In the genomic region with DNA sequence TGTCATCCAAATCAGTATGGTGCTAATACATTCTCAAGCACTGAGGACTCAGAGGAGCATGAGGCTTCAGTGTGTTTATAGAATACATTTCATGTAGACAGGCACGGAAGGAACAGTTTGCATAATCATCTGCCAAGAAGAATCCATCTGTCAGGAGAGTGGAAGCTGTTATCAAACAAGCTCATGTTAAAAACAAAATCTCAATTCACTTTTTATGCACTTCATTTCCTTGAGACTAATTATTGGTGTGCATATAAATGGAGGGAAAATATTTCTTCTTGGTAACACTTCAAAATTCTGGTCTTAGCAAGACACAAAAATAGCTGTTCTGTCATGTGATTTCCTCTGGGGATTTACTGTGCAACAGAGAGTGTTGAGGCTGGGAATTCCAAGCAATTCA, we compare ENCODE assay signal across 13 mouse cellular contexts.
DNase-seq lines count a peak whose midpoint lies in the region; ATAC-seq lines count a peak whose summit lies in the region.
"Had no signal": no experiment of that assay in that cellular context is flagged by ENCODE, and none has a peak within 500 bp of the region (broad histone marks: within the 10 kb centered on the region; RNA-seq: fewer than 3 reads in every experiment).

No protein-coding gene starts in this region.

- H3K27ac ChIP-seq in lung, embryonic 16.5 days (ENCODE audit: low read length): no peak overlapping the region
- H3K27ac ChIP-seq: embryonic facial prominence, embryonic 12.5 days; hindbrain, embryonic 15.5 days; liver, embryonic 14.5 days had no signal

- WGBS in lung, embryonic 16.5 days: 26% methylated on average over 1 of the region's 1 CpGs

- H3K27me3 ChIP-seq in lung, embryonic 16.5 days (ENCODE audit: control insufficient read depth, insufficient read depth, low read depth, low read length): no peaks in the 10 kb centered on the region
- H3K27me3 ChIP-seq: embryonic facial prominence, embryonic 12.5 days; hindbrain, embryonic 15.5 days had no signal

- no peaks in the 10 kb centered on the region for H3K9me3 ChIP-seq in lung, embryonic 16.5 days (ENCODE audit: control insufficient read depth, low read length)
- H3K9me3 ChIP-seq: embryonic facial prominence, embryonic 12.5 days; hindbrain, embryonic 15.5 days had no signal

- peak; percentile 5 to 33 for DNase-seq in frontal cortex, postnatal 36 days (ENCODE audit: low spot score in 2 of 2)
- no peak for DNase-seq in frontal cortex, postnatal 25 days (ENCODE audit: low spot score in 2 of 2)
- DNase-seq in lung, postnatal 4 days: no peak
- DNase-seq in brain, embryonic 18.5 days (ENCODE audit: low read depth, low spot score): peak; percentile 85
- peak; percentile 46 to 59 for DNase-seq in layer of hippocampus, adult 8-10 months (ENCODE audit: low spot score in 2 of 2)
- DNase-seq in ovary, adult 18-20 months (ENCODE audit: low spot score): no peak
- DNase-seq: adrenal gland, adult 8-10 months; gastrocnemius, postnatal 10 days; kidney, adult 9 months had no signal

- no peak overlapping the region for H3K9ac ChIP-seq in lung, embryonic 16.5 days (ENCODE audit: low read length)
- H3K9ac ChIP-seq: embryonic facial prominence, embryonic 12.5 days; hindbrain, embryonic 15.5 days; liver, embryonic 14.5 days had no signal

- H3K36me3 ChIP-seq in lung, embryonic 16.5 days (ENCODE audit: control insufficient read depth, insufficient read depth, low read length): no peaks in the 10 kb centered on the region
- H3K36me3 ChIP-seq: embryonic facial prominence, embryonic 12.5 days; hindbrain, embryonic 15.5 days had no signal

- no peak overlapping the region for H3K4me2 ChIP-seq in lung, embryonic 16.5 days (ENCODE audit: low read depth, low read length)
- H3K4me2 ChIP-seq: embryonic facial prominence, embryonic 12.5 days; hindbrain, embryonic 15.5 days had no signal

- no peaks in the 10 kb centered on the region for H3K4me1 ChIP-seq in lung, embryonic 16.5 days (replicated peaks; ENCODE audit: control insufficient read depth, insufficient read depth, low read length)
- H3K4me1 ChIP-seq: embryonic facial prominence, embryonic 12.5 days; hindbrain, embryonic 15.5 days had no signal

- H3K4me3 ChIP-seq in lung, embryonic 16.5 days (ENCODE audit: low read length): no peak overlapping the region
- H3K4me3 ChIP-seq: embryonic facial prominence, embryonic 12.5 days; hindbrain, embryonic 15.5 days had no signal

- peak; percentile 85 for ATAC-seq in lung, embryonic 16.5 days (ENCODE audit: low read depth)

Comparison
In these comparisons a context has a peak if more than half of its experiments do, and no peak if none do; other contexts are left out.
1. DNase-seq: peak in frontal cortex, postnatal 36 days (2 of 2), brain, embryonic 18.5 days (single experiment) and layer of hippocampus, adult 8-10 months (2 of 2); none in frontal cortex, postnatal 25 days (0 of 2), lung, postnatal 4 days (0 of 2) and ovary, adult 18-20 months (single experiment).